Mouse (Mus musculus) myocyte (in vitro differentiated cells): ENCODE data around the gene Aplp2. TPM values are rescaled to one million over a fixed set of nuclear protein-coding genes. Genes with fewer than 3 reads are reported as not detected.

Experiments
- H3K27me3 ChIP-seq: one replicate; pipeline ENCODE4 v1.6.1; 2011; ENCODE audit not compliant: control insufficient read depth, insufficient read depth, insufficient read length
- H3K36me3 ChIP-seq: one replicate; pipeline ENCODE4 v1.6.1; 2011; ENCODE audit not compliant: control insufficient read depth, insufficient read depth
- H3K4me2 ChIP-seq: one replicate; pipeline ENCODE4 v1.6.1; 2011; ENCODE audit warnings: low read depth, control low read depth
- H3K4me3 ChIP-seq: one replicate; pipeline ENCODE4 v1.5.1; 2011; ENCODE audit warnings: mild to moderate bottlenecking, control low read depth, moderate library complexity
- H3K79me2 ChIP-seq: one replicate; pipeline ENCODE4 v1.6.1; 2011; ENCODE audit not compliant: control insufficient read depth, insufficient read depth
- H3ac ChIP-seq: one replicate; pipeline ENCODE4 v1.6.1; 2011; ENCODE audit not compliant: control insufficient read depth, insufficient read length
- CEBPB ChIP-seq: IDR thresholded peaks from 2 replicates; pipeline ENCODE4 v1.6.1; 2011; ENCODE audit warnings: mild to moderate bottlenecking, moderate library complexity; ENCODE audit not compliant: poor library complexity, insufficient read depth, severe bottlenecking
- E2F4 ChIP-seq: IDR thresholded peaks from one replicate; pipeline ENCODE4 v1.6.1; 2011; ENCODE audit warnings: mild to moderate bottlenecking, control low read depth, moderate library complexity; ENCODE audit not compliant: insufficient read depth
- MAX ChIP-seq: IDR thresholded peaks from one replicate; pipeline ENCODE4 v1.6.1; 2011; ENCODE audit warnings: low read depth, mild to moderate bottlenecking, control low read depth
- MYOD1 ChIP-seq, 3 experiments: IDR thresholded peaks; one replicate each; pipeline ENCODE4 v1.6.1; 2011; ENCODE audit warnings: control low read depth in 2 of 3, low read depth in 2 of 3, mild to moderate bottlenecking in 2 of 3, moderate library complexity in 1 of 3; ENCODE audit not compliant: insufficient read length in 2 of 3, control insufficient read depth in 1 of 3
- MYOG ChIP-seq, 3 experiments: IDR thresholded peaks; one replicate each; pipeline ENCODE4 v1.6.1; 2011; ENCODE audit warnings: control low read depth in 2 of 3, low read depth in 2 of 3, mild to moderate bottlenecking in 2 of 3; ENCODE audit not compliant: insufficient read length in 2 of 3, control insufficient read depth in 1 of 3, insufficient read depth in 1 of 3
- POLR2A ChIP-seq: IDR thresholded peaks from one replicate; pipeline ENCODE4 v1.6.1; 2011; ENCODE audit warnings: low read depth, mild to moderate bottlenecking, control low read depth, moderate library complexity; ENCODE audit not compliant: insufficient read length
- POLR2AphosphoS2 ChIP-seq: IDR thresholded peaks from one replicate; pipeline ENCODE4 v1.6.1; 2011; ENCODE audit warnings: low read depth, control low read depth; ENCODE audit not compliant: insufficient read length
- REST ChIP-seq: IDR thresholded peaks from one replicate; pipeline ENCODE4 v1.6.1; 2011; ENCODE audit warnings: mild to moderate bottlenecking, control low read depth, moderate library complexity; ENCODE audit not compliant: insufficient read depth, insufficient read length
- SRF ChIP-seq: IDR thresholded peaks from one replicate; pipeline ENCODE4 v1.6.1; 2011; ENCODE audit warnings: low read depth; ENCODE audit not compliant: control insufficient read depth, insufficient read length
- TCF12 ChIP-seq: IDR thresholded peaks from one replicate; pipeline ENCODE4 v1.6.1; 2011; ENCODE audit warnings: mild to moderate bottlenecking, control low read depth; ENCODE audit not compliant: poor library complexity, insufficient read depth, severe bottlenecking
- TCF3 ChIP-seq: IDR thresholded peaks from one replicate; pipeline ENCODE4 v1.6.1; 2011; ENCODE audit warnings: low read depth, control low read depth; ENCODE audit not compliant: insufficient read length
- USF1 ChIP-seq: IDR thresholded peaks from one replicate; pipeline ENCODE4 v1.6.1; 2011; ENCODE audit warnings: low read depth, mild to moderate bottlenecking, control low read depth, moderate library complexity
- polyA plus RNA-seq: library from polyadenylated mRNA; unstranded; fragments of >200 nt; fragmentation: generic; extraction: Trizol; gene quantifications from one replicate; pipeline ENCODE4 v1.2.1, GENCODE M21; 2012; ENCODE audit warnings: missing spikeins

The Aplp2 gene
- polyA plus RNA-seq, 1 experiment, result 65.7 TPM

- TF ChIP-seq MYOD1 (IDR thresholded peaks at IDR 0.05; ENCODE audit: control insufficient read depth in 1 of 3, insufficient read length in 2 of 3, low read depth in 2 of 3) (no peak), MAX (no peak), CEBPB (no peak), MYOG (IDR thresholded peaks at IDR 0.05; ENCODE audit: control insufficient read depth in 1 of 3, insufficient read depth in 1 of 3, insufficient read length in 2 of 3, low read depth in 2 of 3) (no peak)
- Histone ChIP-seq H3ac (no peak overlapping the region), H3K27me3 (no peaks in the 10 kb centered on the region), H3K4me2 (no peak overlapping the region), H3K36me3 (no peaks in the 10 kb centered on the region), H3K4me3 (no peak overlapping the region), H3K79me2 (no peaks in the 10 kb centered on the region)
Measured at GRCm38 (mm10) chr9:31184439-31184838, 27.2 kb downstream of the Aplp2 start.

- Histone ChIP-seq H3K4me3 (no peak overlapping the region), H3K4me2 (no peak overlapping the region), H3ac (no peak overlapping the region), H3K27me3 (no peaks in the 10 kb centered on the region), H3K36me3 (no peaks in the 10 kb centered on the region), H3K79me2 (no peaks in the 10 kb centered on the region)
- TF ChIP-seq USF1 (no peak), MAX (no peak), TCF12 (no peak), CEBPB (no peak), POLR2AphosphoS2 (no peak), E2F4 (no peak), SRF (no peak), MYOD1 (IDR thresholded peaks at IDR 0.05; ENCODE audit: control insufficient read depth in 1 of 3, insufficient read length in 2 of 3, low read depth in 2 of 3) (no peak)
Measured at GRCm38 (mm10) chr9:31183061-31183460, 28.6 kb downstream of the Aplp2 start.

GRCm38 (mm10) chr9:31181291-31182085 is 30.1 kb downstream of the Aplp2 start:
- H3K36me3 ChIP-seq, result no peaks in the 10 kb centered on the region
- no peaks in the 10 kb centered on the region for H3K79me2 ChIP-seq
- H3K4me3 ChIP-seq, result no peak overlapping the region
- TF ChIP-seq POLR2A, result no peak
- TF ChIP-seq MYOD1 (IDR thresholded peaks at IDR 0.05; ENCODE audit: control insufficient read depth in 1 of 3, insufficient read length in 2 of 3, low read depth in 2 of 3), result no peak
- no peak for TF ChIP-seq MAX
- no peak for TF ChIP-seq MYOG (IDR thresholded peaks at IDR 0.05; ENCODE audit: control insufficient read depth in 1 of 3, insufficient read depth in 1 of 3, insufficient read length in 2 of 3, low read depth in 2 of 3)
- TF ChIP-seq REST, result no peak
- TF ChIP-seq TCF12, result no peak
- no peak for TF ChIP-seq USF1
- no peak for TF ChIP-seq TCF3
- TF ChIP-seq SRF, result no peak
- no peak for TF ChIP-seq CEBPB
- no peak for TF ChIP-seq E2F4
- no peak for TF ChIP-seq POLR2AphosphoS2
- H3ac ChIP-seq, result no peak overlapping the region
- peak overlapping the region; percentile 48 for H3K4me2 ChIP-seq
- no peaks in the 10 kb centered on the region for H3K27me3 ChIP-seq

- Histone ChIP-seq H3K36me3 (no peaks in the 10 kb centered on the region), H3K4me3 (no peak overlapping the region), H3K27me3 (no peaks in the 10 kb centered on the region), H3K79me2 (no peaks in the 10 kb centered on the region), H3ac (no peak overlapping the region), H3K4me2 (no peak overlapping the region)
- TF ChIP-seq MYOD1 (IDR thresholded peaks at IDR 0.05; ENCODE audit: control insufficient read depth in 1 of 3, insufficient read length in 2 of 3, low read depth in 2 of 3) (no peak), MYOG (IDR thresholded peaks at IDR 0.05; ENCODE audit: control insufficient read depth in 1 of 3, insufficient read depth in 1 of 3, insufficient read length in 2 of 3, low read depth in 2 of 3) (no peak), SRF (no peak), CEBPB (no peak), USF1 (no peak), TCF12 (no peak), REST (no peak), MAX (no peak), TCF3 (no peak), E2F4 (no peak), POLR2A (no peak), POLR2AphosphoS2 (no peak)
Measured at GRCm38 (mm10) chr9:31177692-31178091, 33.9 kb downstream of the Aplp2 start.
